Mouse (Mus musculus) subcutaneous adipose tissue, adult 2 months (tissue): ENCODE results near the gene Cckar. TPM values are rescaled to one million over a fixed set of nuclear protein-coding genes. Genes with fewer than 3 reads are reported as not detected.

Experiments used
- polyA plus RNA-seq: library from polyadenylated mRNA; depleted of rRNA; stranded (reverse); fragments of >200 nt; gene quantifications from 2 replicates; pipeline ENCODE4 v1.2.3, GENCODE M21; 2012; ENCODE audit warnings: low replicate concordance; rRNA removed

Cckar gene
- polyA plus RNA-seq = not detected in 2 replicates

DNA sequence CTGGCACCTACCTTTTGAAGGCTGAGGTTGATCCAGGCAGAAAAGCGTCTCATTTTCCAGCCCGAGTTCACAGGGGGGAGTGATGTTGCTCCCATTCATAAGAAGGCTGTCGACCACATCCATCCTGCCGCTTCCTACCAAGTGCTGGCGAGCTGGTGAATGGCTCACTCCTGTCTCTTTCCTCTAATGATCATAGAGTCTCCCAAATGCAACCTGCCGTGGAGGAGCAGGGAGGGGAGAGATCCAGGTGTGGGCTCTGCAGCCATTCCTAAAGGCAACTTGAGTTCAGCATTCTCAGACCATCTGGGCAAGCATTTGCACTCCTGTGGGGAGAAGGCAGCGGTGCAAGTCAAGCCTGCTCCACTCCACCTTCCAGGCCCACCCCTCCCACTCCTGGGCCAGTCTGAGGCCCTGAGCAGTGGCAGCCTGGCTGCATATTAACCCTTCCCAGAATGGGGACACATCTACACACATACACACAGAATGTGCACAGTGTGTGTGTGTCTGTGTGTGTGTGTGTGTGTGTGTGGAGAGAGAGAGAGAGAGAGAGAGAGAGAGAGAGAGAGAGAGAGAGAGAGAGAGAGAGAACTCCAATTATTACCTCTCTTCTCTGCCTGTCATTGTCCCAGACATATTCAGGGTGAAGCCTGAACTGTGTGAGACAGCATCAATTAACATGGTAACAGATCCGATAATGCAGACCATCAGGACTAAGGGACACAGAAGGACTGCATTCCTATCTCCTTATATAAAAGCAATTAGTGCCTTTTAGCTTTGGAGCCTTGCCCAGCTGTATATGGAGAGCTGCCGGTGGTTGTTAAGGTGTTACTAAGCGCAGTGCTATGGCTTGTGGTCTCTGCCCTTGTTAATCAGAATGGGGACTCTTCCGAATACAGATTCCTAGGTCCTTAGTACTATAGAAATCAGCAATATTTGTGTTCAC, at the start of gene Cckar:
TSS of gene Cckar (minus strand) at position 471 of the 943 bp plus-strand sequence.

Other genes with a start within 250 kb of the Cckar start
- gene Rbpj, start 241.6 kb downstream of the Cckar start, polyA plus RNA-seq = 18.3 and 35.8 TPM in 2 replicates
- gene Tbc1d19, start 101.9 kb upstream of the Cckar start, polyA plus RNA-seq = 13.8 and 15.6 TPM in 2 replicates